Mouse (Mus musculus) adrenal gland, postnatal 14 days (tissue): Measurements from ENCODE around the gene Hsf5. TPM values are rescaled to one million over a fixed set of nuclear protein-coding genes. Genes with fewer than 3 reads are reported as not detected.
A peak's percentile ranks its signal among the peaks of the same experiment; 100 is the strongest.

Experiments
- DNase-seq: peaks from one replicate; pipeline ENCODE4 v3.0.0; 2021; ENCODE audit warnings: mixed read lengths
- total RNA-seq: library from RNA; stranded (reverse); gene quantifications from 2 replicates; pipeline ENCODE4 v1.2.3, GENCODE M21; 2021

Hsf5 gene
- total RNA-seq, 1 experiment from 2014 or later: not detected

GRCm38 (mm10) chr11:87642865-87643264 is 25.9 kb downstream of the Hsf5 start:
- no peak for DNase-seq

DNA sequence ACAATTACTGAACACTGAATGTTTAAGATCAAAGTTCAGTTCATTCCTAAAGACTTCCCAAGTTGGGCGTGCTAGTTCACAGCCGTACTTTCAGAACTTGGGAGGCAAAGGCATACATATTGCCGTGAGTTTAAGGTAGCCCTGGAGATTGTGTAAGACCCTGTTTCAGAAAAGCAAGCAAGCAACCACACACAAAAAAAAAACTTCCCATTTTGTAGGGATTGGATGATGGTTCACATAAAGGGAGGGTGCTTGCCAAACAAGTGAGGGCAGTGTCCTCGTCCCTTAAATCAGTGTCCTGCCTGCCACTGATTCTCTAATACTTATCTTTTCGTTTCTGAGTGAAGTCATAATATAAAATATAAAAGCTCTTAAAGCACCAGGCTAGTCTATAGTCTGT is 37.7 kb downstream of the Hsf5 start:
- no peak for DNase-seq

- DNase-seq: no peak
These were observed 42.3 kb downstream of the Hsf5 start for GRCm38 (mm10) chr11:87659216-87659615.

DNA sequence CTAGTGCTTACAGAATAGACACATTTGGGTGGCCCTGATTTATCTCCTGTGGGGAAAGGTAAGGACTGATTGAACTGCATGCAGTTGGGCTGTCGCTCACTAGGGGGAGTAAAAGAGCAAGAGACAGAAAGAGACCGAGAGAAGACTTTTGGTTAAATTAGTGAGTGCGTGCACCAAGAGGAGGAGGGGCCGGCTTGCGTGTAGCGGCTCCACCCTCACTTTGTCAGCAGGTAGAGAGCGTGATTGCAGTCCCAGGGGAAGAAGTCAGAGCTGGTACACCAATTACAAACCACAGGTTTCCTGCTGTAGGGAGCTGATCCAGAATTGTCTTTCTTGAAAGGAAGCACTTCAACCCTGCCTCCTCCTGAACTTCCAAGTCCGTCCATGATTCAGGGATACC is 45.4 kb downstream of the Hsf5 start, which contains the start of gene Rnf43:
Gene Rnf43, plus strand, starts transcription at position 316 of the 400 bp plus-strand sequence.
- DNase-seq: peak; percentile 91

DNA sequence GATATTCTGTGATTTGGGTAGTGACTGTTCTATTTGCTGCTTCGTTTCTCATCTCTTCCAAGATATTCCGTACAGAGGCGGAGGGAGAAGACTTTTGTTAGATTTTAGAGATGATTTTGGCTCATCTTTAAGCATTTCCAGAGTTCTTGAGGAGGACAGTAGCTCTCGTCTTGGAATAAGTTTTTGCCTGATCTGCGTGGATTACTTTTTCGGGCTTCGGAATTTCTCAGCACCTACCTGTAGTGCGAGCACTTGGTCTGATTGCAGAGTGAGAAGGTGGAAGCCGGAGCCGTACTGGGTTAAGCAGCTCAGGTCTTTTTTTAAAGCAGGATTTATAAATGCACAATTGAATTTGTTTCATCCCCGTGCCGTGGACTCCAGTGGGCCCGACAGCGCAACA is 45.9 kb downstream of the Hsf5 start:
- DNase-seq: no peak

- DNase-seq: no peak
These were observed 47.0 kb downstream of the Hsf5 start for GRCm38 (mm10) chr11:87663948-87664347.

DNA sequence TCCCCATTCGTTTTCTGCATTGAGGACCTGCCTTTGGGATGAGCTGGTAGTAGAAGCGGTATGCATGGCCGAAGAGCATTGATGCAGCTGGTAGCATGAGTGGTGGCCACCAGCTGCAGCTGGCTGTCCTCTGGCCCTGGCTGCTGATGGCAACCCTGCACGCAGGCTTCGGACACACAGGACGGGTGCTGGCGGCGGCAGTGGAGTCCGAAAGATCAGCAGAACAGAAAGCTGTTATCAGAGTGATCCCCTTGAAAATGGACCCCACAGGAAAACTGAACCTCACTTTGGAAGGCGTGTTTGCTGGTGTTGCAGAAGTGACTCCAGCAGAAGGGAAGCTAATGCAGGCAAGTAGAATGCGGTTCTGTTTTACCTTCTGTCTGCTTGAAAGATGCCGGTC is 47.6 kb downstream of the Hsf5 start:
- peak; percentile 28 for DNase-seq

DNA sequence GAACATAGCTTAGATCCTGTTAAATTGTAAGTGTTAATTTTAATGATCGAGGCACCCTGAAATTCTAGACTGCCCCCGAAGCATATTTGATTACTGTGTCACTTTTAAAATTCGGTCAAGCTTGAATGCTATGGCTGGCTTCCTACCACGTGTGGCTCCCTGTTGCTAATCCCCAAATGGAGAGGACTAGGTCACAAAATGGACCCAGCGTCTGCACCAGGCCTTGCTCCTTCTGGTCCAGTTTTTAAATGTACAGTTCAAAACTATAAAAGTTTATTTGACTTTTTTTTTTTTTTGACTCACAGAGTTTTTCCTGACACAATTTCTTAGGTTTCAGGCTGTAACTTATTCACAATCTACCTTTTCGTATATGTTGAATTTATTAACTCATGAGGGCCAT is 48.3 kb downstream of the Hsf5 start:
- no peak for DNase-seq

- no peak for DNase-seq
These were observed 48.7 kb downstream of the Hsf5 start for GRCm38 (mm10) chr11:87665658-87666057.

- no peak for DNase-seq
These were observed 49.5 kb downstream of the Hsf5 start for GRCm38 (mm10) chr11:87666256-87667035.

GRCm38 (mm10) chr11:87667107-87668090 is 50.4 kb downstream of the Hsf5 start:
- DNase-seq: no peak

DNA sequence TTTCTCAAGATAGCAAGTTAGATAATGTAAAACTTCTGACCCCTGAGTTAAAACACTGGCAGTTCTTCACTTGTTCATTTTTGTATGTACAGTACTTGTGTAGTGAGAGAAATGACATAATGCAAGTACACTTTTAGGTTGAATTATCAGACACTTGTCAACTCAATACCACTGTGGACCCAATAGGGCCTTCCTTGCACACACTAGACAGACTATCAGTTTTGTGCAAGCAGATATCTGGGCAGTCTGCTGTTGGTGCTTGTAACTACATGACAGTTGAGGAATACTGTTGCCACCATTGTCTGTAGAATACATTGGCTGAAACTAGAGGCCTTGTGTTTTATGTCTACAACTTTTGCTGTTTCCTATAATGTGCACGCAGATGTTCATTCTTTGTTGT is 56.3 kb downstream of the Hsf5 start:
- no peak for DNase-seq

DNA sequence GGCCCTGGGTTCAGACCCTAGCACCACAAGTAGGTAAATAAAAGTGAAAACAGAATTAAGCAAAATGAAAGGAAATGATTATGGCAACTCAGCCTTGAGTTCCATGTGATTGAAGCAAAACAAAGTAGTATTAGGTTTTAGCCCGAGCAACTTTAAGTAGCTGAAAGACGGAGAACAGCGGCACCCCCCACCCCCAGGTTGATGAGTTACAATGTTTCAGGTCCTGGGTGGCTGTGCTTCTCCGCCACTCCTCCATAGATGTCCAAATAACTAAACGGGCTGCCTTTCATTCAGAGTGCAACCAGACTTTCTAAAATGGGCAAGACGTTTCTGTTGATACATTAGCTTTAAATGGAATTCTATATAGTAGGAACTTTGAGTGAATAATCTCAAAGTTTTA is 58.6 kb downstream of the Hsf5 start:
- no peak for DNase-seq

DNA sequence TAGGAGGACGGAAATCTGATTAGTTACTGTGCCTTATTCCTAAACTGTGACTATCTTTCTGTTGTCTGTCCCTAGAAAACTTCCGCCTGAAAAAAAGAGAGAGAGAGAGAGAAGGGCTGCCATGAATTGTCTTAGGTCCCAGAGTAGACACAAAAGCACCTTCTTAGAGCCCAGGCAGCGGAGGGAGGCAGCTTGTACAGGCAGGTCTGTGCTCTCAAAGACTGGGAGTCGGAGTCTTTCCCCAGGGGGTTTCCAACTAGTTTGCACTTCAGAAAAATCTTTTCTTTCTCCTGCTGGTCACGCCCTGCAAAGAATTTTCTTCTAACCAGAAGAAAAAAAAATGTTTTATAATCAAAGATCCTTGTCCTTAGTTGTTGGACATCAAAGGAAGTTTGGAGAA is 60.8 kb downstream of the Hsf5 start:
- DNase-seq: no peak

GRCm38 (mm10) chr11:87678545-87678944 is 61.6 kb downstream of the Hsf5 start:
- DNase-seq: no peak

GRCm38 (mm10) chr11:87678976-87679375 is 62.0 kb downstream of the Hsf5 start:
- DNase-seq: no peak

- no peak for DNase-seq
These were observed 63.8 kb downstream of the Hsf5 start for GRCm38 (mm10) chr11:87680786-87681185.

GRCm38 (mm10) chr11:87682096-87682495 is 65.1 kb downstream of the Hsf5 start:
- no peak for DNase-seq

- DNase-seq: peak; percentile 46
These were observed 66.0 kb downstream of the Hsf5 start for GRCm38 (mm10) chr11:87682838-87683571.

GRCm38 (mm10) chr11:87686407-87686806 is 69.4 kb downstream of the Hsf5 start:
- no peak for DNase-seq

DNA sequence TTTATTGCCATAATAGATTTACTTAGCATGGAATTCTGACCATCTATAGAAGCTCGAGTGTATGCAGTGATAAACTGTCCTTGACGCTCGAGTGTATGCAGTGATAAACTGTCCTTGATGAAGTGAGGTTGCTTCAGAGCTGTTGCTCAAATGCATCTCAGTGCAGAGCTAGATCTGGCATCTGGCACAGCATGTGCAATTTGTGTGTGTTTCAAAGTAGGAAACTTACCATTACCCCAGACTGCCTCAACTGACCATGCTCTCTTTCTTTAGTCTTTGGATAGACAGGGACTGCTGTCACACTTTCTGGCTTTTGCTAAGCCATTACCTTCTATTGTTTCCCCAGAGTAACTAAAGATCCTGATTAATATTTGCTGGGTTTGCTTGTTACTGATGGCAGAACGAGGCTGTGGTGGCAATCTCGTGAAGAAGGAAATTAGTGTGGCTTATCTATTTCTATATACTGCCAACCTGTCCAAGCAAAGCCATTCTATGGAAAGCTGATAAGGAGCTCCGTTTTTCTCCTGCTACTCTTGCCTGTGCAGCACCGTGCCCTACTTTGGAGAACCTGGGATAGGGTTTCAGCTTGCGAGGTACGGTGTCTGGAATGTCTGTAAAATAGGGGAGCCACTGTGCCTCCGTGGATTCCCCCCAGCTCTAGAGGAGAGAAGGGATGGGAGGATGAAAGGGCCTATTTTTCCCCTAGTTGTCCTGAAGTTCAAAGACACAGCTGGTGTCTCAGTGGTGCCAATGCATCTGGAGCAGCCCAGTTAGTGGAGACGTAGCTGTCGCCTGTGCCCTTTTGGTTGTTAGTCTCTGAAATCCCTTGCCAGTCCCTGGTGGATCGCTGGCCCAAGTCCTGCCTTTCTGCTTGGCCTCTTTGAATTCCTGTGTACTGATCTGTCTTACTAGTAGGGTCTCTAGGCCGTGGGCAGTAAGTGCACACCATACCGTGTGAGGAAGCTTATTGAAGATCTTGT is 70.6 kb downstream of the Hsf5 start:
- no peak for DNase-seq
